In genomic region chr16:91770662-91771061, GRCm38 (mm10) we compare ENCODE assay signal across 11 mouse cellular contexts. TPM values are rescaled to one million over a fixed set of nuclear protein-coding genes. Genes with fewer than 3 reads are reported as not detected.
DNase-seq lines count a peak whose midpoint lies in the region; ATAC-seq and TF ChIP-seq lines count a peak whose summit lies in the region.
"Had no signal": no experiment of that assay in that cellular context is flagged by ENCODE, and none has a peak within 500 bp of the region (broad histone marks: within the 10 kb centered on the region; RNA-seq: fewer than 3 reads in every experiment).

No protein-coding gene starts in this region.

- no peaks in the 10 kb centered on the region for H3K36me3 ChIP-seq in heart, embryonic 14.5 days (ENCODE audit: control insufficient read depth, insufficient read depth, low read length)
- no peaks in the 10 kb centered on the region for H3K36me3 ChIP-seq in embryonic facial prominence, embryonic 14.5 days (ENCODE audit: control insufficient read depth, insufficient read depth, low read length)
- H3K36me3 ChIP-seq in hindbrain, postnatal 0 days (ENCODE audit: insufficient read depth, low read length) = no peaks in the 10 kb centered on the region
- no peaks in the 10 kb centered on the region for H3K36me3 ChIP-seq in neural tube, embryonic 14.5 days (ENCODE audit: control insufficient read depth, insufficient read depth, low read length)

- 41% methylated on average over 5 of the region's 5 CpGs for WGBS in heart, embryonic 14.5 days
- WGBS in embryonic facial prominence, embryonic 14.5 days = 58% methylated on average over 5 of the region's 5 CpGs
- WGBS in hindbrain, postnatal 0 days = 15% methylated on average over 5 of the region's 5 CpGs
- 5% methylated on average over 5 of the region's 5 CpGs for WGBS in neural tube, embryonic 14.5 days

- H3K27me3 ChIP-seq in heart, embryonic 14.5 days (ENCODE audit: control insufficient read depth, insufficient read depth, low read length) = no peaks in the 10 kb centered on the region
- H3K27me3 ChIP-seq in embryonic facial prominence, embryonic 14.5 days (replicated peaks; ENCODE audit: control insufficient read depth, insufficient read depth, low read length) = no peaks in the 10 kb centered on the region
- no peaks in the 10 kb centered on the region for H3K27me3 ChIP-seq in hindbrain, postnatal 0 days (ENCODE audit: insufficient read depth, low read length)
- H3K27me3 ChIP-seq in neural tube, embryonic 14.5 days (ENCODE audit: control insufficient read depth, insufficient read depth, low read length) = no peaks in the 10 kb centered on the region

- H3K9me3 ChIP-seq in heart, embryonic 14.5 days (ENCODE audit: control insufficient read depth, low read length) = no peaks in the 10 kb centered on the region
- no peaks in the 10 kb centered on the region for H3K9me3 ChIP-seq in embryonic facial prominence, embryonic 14.5 days (ENCODE audit: control insufficient read depth, low read length)
- H3K9me3 ChIP-seq in hindbrain, postnatal 0 days (ENCODE audit: low read length) = no peaks in the 10 kb centered on the region
- H3K9me3 ChIP-seq in neural tube, embryonic 14.5 days (ENCODE audit: control insufficient read depth, low read length) = no peaks in the 10 kb centered on the region
- H3K9me3 ChIP-seq: megakaryocyte, embryonic 14.5 days had no signal

- ATAC-seq in heart, embryonic 14.5 days (ENCODE audit: insufficient number of reproducible peaks, insufficient read depth, low FRiP score, low read depth) = no peak
- ATAC-seq in embryonic facial prominence, embryonic 14.5 days (ENCODE audit: low read depth) = peak; percentile 27; the same call in 1 of the 2 replicates
- peak; percentile 74 for ATAC-seq in hindbrain, postnatal 0 days
- peak; percentile 88 for ATAC-seq in neural tube, embryonic 14.5 days (ENCODE audit: low read depth)
- no peak for ATAC-seq in erythroblast, adult 5-6 weeks (replicated peaks; ENCODE audit: low FRiP score, poor library complexity, severe bottlenecking)
- ATAC-seq: inflammation-experienced regulatory T-cells, adult 6 months had no signal

- H3K27ac ChIP-seq in heart, embryonic 14.5 days (replicated peaks in 1 of 2; ENCODE audit: control insufficient read depth in 1 of 2, insufficient read depth in 1 of 2, low read depth in 2 of 2, low read length in 2 of 2) = peak overlapping the region in 1 of 2 experiments; percentile 41; a peak in 1 of 4 replicates
- H3K27ac ChIP-seq in embryonic facial prominence, embryonic 14.5 days (replicated peaks; ENCODE audit: low read depth, low read length) = no peak overlapping the region; the same call in 1 of the 2 replicates
- H3K27ac ChIP-seq in hindbrain, postnatal 0 days = peak overlapping the region; percentile 70
- H3K27ac ChIP-seq in neural tube, embryonic 14.5 days (ENCODE audit: low read depth, low read length) = peak overlapping the region; percentile 86

- H3K4me1 ChIP-seq in heart, embryonic 14.5 days (ENCODE audit: control insufficient read depth in 2 of 2, insufficient read depth in 2 of 2, low read length in 2 of 2) = peaks cover 9 to 39% of the 10 kb centered on the region in 2 experiments
- peaks cover 5% of the 10 kb centered on the region; the same call in 1 of the 2 replicates for H3K4me1 ChIP-seq in embryonic facial prominence, embryonic 14.5 days (ENCODE audit: control insufficient read depth, insufficient read depth, low read length)
- H3K4me1 ChIP-seq in hindbrain, postnatal 0 days (ENCODE audit: insufficient read depth, low read length) = peaks cover 18% of the 10 kb centered on the region
- peaks cover 44% of the 10 kb centered on the region for H3K4me1 ChIP-seq in neural tube, embryonic 14.5 days (ENCODE audit: control insufficient read depth, insufficient read depth, low read length)

- no peak overlapping the region for H3K4me2 ChIP-seq in heart, embryonic 14.5 days (ENCODE audit: low read length)
- no peak overlapping the region for H3K4me2 ChIP-seq in embryonic facial prominence, embryonic 14.5 days (ENCODE audit: low read depth, low read length)
- 0 out of 2 replicates have a peak overlapping the region, but pooled peaks have one; percentile 13 for H3K4me2 ChIP-seq in hindbrain, postnatal 0 days (ENCODE audit: low read depth, low read length)
- H3K4me2 ChIP-seq in neural tube, embryonic 14.5 days (ENCODE audit: low read depth, low read length) = peak overlapping the region; percentile 16; the same call in 1 of the 2 replicates

- H3K4me3 ChIP-seq in heart, embryonic 14.5 days (ENCODE audit: control insufficient read depth in 1 of 2, insufficient read depth in 1 of 2, low read depth in 1 of 2, low read length in 2 of 2) = no peak overlapping the region
- no peak overlapping the region for H3K4me3 ChIP-seq in embryonic facial prominence, embryonic 14.5 days (ENCODE audit: low read depth, low read length)
- H3K4me3 ChIP-seq in hindbrain, postnatal 0 days (ENCODE audit: low read length) = no peak overlapping the region
- H3K4me3 ChIP-seq in neural tube, embryonic 14.5 days (ENCODE audit: low read depth, low read length) = no peak overlapping the region
- H3K4me3 ChIP-seq: megakaryocyte, embryonic 14.5 days had no signal

- no peak for DNase-seq in heart, adult 8-10 months (ENCODE audit: low spot score)
- DNase-seq in embryonic facial prominence, embryonic 14.5 days (ENCODE audit: low spot score) = no peak
- peak; percentile 39 for DNase-seq in hindbrain, postnatal 0 days (ENCODE audit: low spot score)
- DNase-seq in left cerebral cortex, postnatal 10 days (ENCODE audit: extremely low spot score in 1 of 2, low spot score in 2 of 2) = no peak
- no peak for DNase-seq in adrenal gland, postnatal 4 days (ENCODE audit: low spot score in 2 of 2)
- DNase-seq: kidney, postnatal 25 days had no signal

- intact Hi-C loops in left cerebral cortex, postnatal 10 days (cut with DNase I) = no loop called here

- no peak for TF ChIP-seq CTCF in hindbrain, postnatal 0 days (IDR thresholded peaks at IDR 0.05; ENCODE audit: low read depth)

- H3K9ac ChIP-seq in heart, embryonic 14.5 days (ENCODE audit: low read length) = peak overlapping the region; percentile 38; the same call in 1 of the 2 replicates
- H3K9ac ChIP-seq in embryonic facial prominence, embryonic 14.5 days (ENCODE audit: low read depth, low read length) = no peak overlapping the region
- H3K9ac ChIP-seq in hindbrain, postnatal 0 days (replicated peaks; ENCODE audit: low read length) = no peak overlapping the region
- no peak overlapping the region; the same call in 1 of the 2 replicates for H3K9ac ChIP-seq in neural tube, embryonic 14.5 days (replicated peaks; ENCODE audit: low read depth, low read length)

RNA-seq across cellular contexts. Expression of gene Itsn1, which starts 41.6 kb away (rescaled TPM):
- polyA plus RNA-seq in heart, embryonic 14.5 days (2014; fragmentation: Nextera tagmentation; extraction: Ambion mirVana) = 20.7 and 21.2 TPM in 2 replicates
- total RNA-seq in heart, adult 8-10 months (2022) = 10 to 100 TPM; 50.2 to 64.1 (median 53.3) TPM
- 28.1 and 30.1 TPM in 2 replicates for polyA plus RNA-seq in embryonic facial prominence, embryonic 14.5 days (2014; fragmentation: Nextera tagmentation; extraction: Ambion mirVana)
- 65.1 and 69.5 TPM in 2 replicates for total RNA-seq in hindbrain, postnatal 0 days (2014; rRNA removed)
- 33.6 and 34.8 TPM in 2 replicates for polyA plus RNA-seq in hindbrain, postnatal 0 days (2015; fragmentation: Nextera tagmentation; extraction: Ambion mirVana)
- 56.5 and 77.5 TPM in 2 replicates for polyA plus RNA-seq in neural tube, embryonic 14.5 days (2014; fragmentation: Nextera tagmentation; extraction: Ambion mirVana)
- 100 to 1,000 TPM; 132 to 137 TPM for total RNA-seq in left cerebral cortex, postnatal 10 days (2021)
- 10 to 100 TPM; 54.5 to 59.7 TPM for total RNA-seq in adrenal gland, postnatal 4 days (2021)
- total RNA-seq in erythroblast, adult 5-6 weeks (2015; ENCODE audit: low replicate concordance) = 413 and 554 TPM in 2 replicates
- total RNA-seq in erythroblast, adult 5-6 weeks (2017; ENCODE audit: low replicate concordance) = 1,329 and 2,083 TPM in 2 replicates

RNA-seq across cellular contexts. Expression of gene Cryzl1, which starts 41.9 kb away (rescaled TPM):
- 54.9 and 60.3 TPM in 2 replicates for polyA plus RNA-seq in heart, embryonic 14.5 days (2014; fragmentation: Nextera tagmentation; extraction: Ambion mirVana)
- 10 to 100 TPM; 26.0 to 30.4 (median 27.1) TPM for total RNA-seq in heart, adult 8-10 months (2022)
- 61.6 and 61.8 TPM in 2 replicates for polyA plus RNA-seq in embryonic facial prominence, embryonic 14.5 days (2014; fragmentation: Nextera tagmentation; extraction: Ambion mirVana)
- 28.4 and 67.3 TPM in 2 replicates for total RNA-seq in hindbrain, postnatal 0 days (2014; rRNA removed)
- polyA plus RNA-seq in hindbrain, postnatal 0 days (2015; fragmentation: Nextera tagmentation; extraction: Ambion mirVana) = 88.0 and 101 TPM in 2 replicates
- 96.4 and 118 TPM in 2 replicates for polyA plus RNA-seq in neural tube, embryonic 14.5 days (2014; fragmentation: Nextera tagmentation; extraction: Ambion mirVana)
- total RNA-seq in left cerebral cortex, postnatal 10 days (2021) = 10 to 100 TPM; 87.9 to 97.1 TPM
- total RNA-seq in adrenal gland, postnatal 4 days (2021) = 10 to 100 TPM; 61.0 to 67.9 TPM
- total RNA-seq in erythroblast, adult 5-6 weeks (2015; ENCODE audit: low replicate concordance) = 21.5 and 55.1 TPM in 2 replicates
- 17.7 and 40.7 TPM in 2 replicates for total RNA-seq in erythroblast, adult 5-6 weeks (2017; ENCODE audit: low replicate concordance)

Comparison
In these comparisons a context has a peak if more than half of its experiments do, and no peak if none do; other contexts are left out.
1. ATAC-seq: peak in embryonic facial prominence, embryonic 14.5 days (single experiment), hindbrain, postnatal 0 days (single experiment) and neural tube, embryonic 14.5 days (single experiment); none in heart, embryonic 14.5 days (single experiment) and erythroblast, adult 5-6 weeks (single experiment).
2. H3K4me2 ChIP-seq: peak in hindbrain, postnatal 0 days (single experiment) and neural tube, embryonic 14.5 days (single experiment); none in heart, embryonic 14.5 days (single experiment) and embryonic facial prominence, embryonic 14.5 days (single experiment).